Mouse (Mus musculus) bone marrow, adult 2 months (tissue): ENCODE results near the gene Ankrd42. TPM values are rescaled to one million over a fixed set of nuclear protein-coding genes. Genes with fewer than 3 reads are reported as not detected.
A peak's percentile ranks its signal among the peaks of the same experiment; 100 is the strongest.

ENCODE experiments used
- H3K27ac ChIP-seq: fragments of 200-500 bp; 2 replicates; pipeline ENCODE4 v1.5.1; 2012; ENCODE audit warnings: low read depth, mild to moderate bottlenecking, control low read depth, inconsistent platforms, low read length; ENCODE audit not compliant: control insufficient read depth, poor library complexity, insufficient read depth
- H3K4me1 ChIP-seq: fragments of 200-500 bp; 2 replicates; pipeline ENCODE4 v1.6.1; 2011; ENCODE audit warnings: low read length; ENCODE audit not compliant: control insufficient read depth, insufficient read depth
- H3K4me3 ChIP-seq: fragments of 200-500 bp; replicated peaks from 2 replicates; pipeline ENCODE3; 2011; ENCODE audit warnings: mild to moderate bottlenecking, low read depth, low read length, control low read depth; ENCODE audit not compliant: control insufficient read depth
- CTCF ChIP-seq: fragments of 200-500 bp; IDR thresholded peaks from 2 replicates; pipeline ENCODE4 v1.5.1; 2011; ENCODE audit warnings: low read length, control low read depth; ENCODE audit not compliant: control insufficient read depth, insufficient read depth
- POLR2A ChIP-seq: fragments of 200-500 bp; IDR thresholded peaks from 2 replicates; pipeline ENCODE4 v1.6.1; 2011; ENCODE audit warnings: low read depth, mild to moderate bottlenecking, control low read depth, low read length, borderline replicate concordance; ENCODE audit not compliant: control insufficient read depth
- WGBS: fragments of 180-500 bp; shearing (Covaris S2); methylation state at CpG from one replicate; pipeline ENCODE4 v1.1.7; 2018; 5-methylcytosine and 5-hydroxymethylcytosine counted together
- polyA plus RNA-seq: library from polyadenylated mRNA; stranded (reverse); fragments of >200 nt; gene quantifications from 2 replicates; pipeline ENCODE4 v1.2.4, GENCODE M21; 2011; ENCODE audit warnings: low replicate concordance; ENCODE audit not compliant: missing spikeins, insufficient read depth, insufficient read length

Ankrd42 gene
- polyA plus RNA-seq, 1 experiment = 0.95 TPM

DNA sequence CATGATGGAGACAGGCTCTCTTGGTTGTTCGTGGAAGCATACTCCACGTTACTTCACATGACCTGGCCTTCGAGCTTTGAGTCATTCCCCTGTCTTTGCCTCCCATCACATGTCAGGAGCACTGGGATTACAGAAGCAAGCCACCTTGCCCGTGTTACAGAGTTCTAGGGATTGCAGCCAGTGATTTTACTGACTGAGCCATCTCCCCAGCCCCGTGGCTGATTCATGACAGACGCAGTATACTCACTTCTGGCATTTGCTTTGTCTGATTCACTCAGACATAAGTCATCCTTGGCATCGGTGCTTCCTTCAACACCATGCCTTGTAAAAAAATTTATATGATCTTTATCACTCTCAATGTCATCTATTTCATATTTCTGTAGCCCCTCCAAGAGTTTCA lies 32.0 kb downstream of the Ankrd42 start:
- 75% methylated on average over 7 of the region's 7 CpGs for WGBS
- no peak overlapping the region for H3K4me3 ChIP-seq
- TF ChIP-seq POLR2A = no peak
- no peak for TF ChIP-seq CTCF
- H3K4me1 ChIP-seq = no peaks in the 10 kb centered on the region
- H3K27ac ChIP-seq = no peak overlapping the region

DNA sequence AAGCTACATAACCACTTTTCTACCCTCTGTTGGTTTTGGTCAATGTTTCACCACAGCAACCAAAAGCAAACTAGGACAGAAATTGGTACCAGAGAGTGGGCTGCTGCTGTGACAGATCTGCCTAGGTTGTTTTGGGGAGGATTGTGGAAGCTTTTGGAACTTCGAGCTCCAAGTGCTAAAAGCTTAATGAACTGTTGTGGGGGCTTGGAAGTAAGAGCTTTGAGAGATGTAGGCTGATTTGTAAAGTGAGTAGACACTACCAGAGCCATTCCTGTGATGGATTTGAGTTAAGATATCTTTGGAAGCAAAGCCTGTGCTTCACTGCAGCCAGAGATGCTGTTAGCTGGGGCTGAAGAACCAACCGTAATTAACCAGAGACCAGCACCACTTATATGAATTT lies 46.1 kb downstream of the Ankrd42 start:
- 78% methylated on average over 2 of the region's 2 CpGs for WGBS
- TF ChIP-seq CTCF (no peak), POLR2A (no peak)
- Histone ChIP-seq H3K27ac (no peak overlapping the region), H3K4me3 (no peak overlapping the region), H3K4me1 (no peaks in the 10 kb centered on the region)

DNA sequence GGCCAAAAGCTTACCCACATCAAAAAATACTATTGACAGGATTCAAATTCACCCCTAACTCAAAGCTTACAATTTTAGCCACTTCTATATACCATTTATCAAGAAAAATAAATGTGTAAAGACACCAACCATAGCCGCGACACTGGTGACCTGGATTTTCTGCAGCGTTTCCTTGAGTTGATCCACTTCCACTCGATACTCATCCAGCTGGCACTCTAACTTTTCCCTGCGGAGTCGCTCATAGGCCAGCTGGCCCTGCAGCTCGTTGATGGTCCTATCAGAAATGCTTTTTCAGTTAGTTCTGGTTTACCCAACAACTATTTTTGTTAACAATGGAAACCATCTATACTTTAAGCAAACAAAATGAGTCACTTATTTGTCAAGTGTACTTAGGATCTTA lies 47.0 kb downstream of the Ankrd42 start:
- no peak overlapping the region for H3K27ac ChIP-seq
- TF ChIP-seq POLR2A (no peak), CTCF (no peak)
- no peaks in the 10 kb centered on the region for H3K4me1 ChIP-seq
- H3K4me3 ChIP-seq = no peak overlapping the region
- 87% methylated on average over 7 of the region's 7 CpGs for WGBS

DNA sequence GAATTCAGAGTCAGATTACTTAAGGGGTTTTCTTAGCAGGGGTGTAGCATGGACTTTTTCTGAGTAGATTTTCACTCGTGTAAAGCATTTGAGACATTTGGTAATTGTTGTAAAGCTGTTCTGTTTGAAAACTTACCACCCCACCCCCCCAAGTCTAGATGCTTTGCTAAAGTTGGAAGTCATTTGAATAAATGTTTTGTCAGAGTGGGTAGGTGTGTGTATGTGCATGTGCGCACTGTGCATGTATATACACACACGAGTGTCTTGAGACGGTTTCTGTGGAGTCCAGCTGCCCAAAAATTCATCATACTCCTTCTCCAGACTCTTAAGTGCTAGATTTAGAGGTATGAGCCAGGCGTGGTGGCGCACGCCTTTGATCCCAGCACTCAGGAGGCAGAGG lies 53.4 kb downstream of the Ankrd42 start:
- Histone ChIP-seq H3K4me3 (no peak overlapping the region), H3K4me1 (no peaks in the 10 kb centered on the region), H3K27ac (no peak overlapping the region)
- 87% methylated on average over 7 of the region's 7 CpGs for WGBS
- no peak for TF ChIP-seq CTCF
- TF ChIP-seq POLR2A = no peak

DNA sequence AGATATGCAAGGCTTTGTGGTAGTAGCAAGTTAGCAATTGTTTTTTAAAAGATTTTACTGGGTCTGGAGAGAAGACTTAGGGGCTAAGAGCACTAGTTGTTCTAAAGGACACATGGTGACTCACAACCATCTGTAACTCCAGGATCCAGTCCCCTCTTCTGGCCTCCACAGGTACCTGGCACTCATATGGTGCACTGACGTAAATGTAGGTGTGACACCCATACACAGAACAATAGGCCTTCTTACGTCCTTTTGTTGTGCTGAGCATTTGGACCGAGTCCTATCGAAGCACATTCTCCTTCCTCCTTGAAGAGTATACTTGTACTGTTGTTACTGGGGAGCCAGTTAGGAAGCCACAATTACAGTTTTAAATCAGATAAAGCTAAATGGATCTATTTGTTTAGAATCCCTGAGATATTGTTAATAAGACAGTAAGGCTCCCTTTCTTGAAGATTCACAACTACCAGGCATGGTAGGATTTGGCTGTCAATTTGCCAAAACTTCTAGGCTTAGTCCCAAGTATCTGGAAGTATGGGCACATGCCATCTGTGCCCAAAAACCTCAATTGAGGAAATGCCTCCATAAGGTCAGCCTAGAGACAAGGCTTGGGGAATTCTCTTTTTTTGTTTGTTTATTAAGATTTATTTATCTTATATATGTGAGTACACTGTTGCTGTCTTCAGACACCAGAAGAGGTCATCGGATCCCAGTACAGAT lies 56.3 kb downstream of the Ankrd42 start:
- no peak overlapping the region for H3K4me3 ChIP-seq
- WGBS = 85% methylated on average over 5 of the region's 5 CpGs
- H3K4me1 ChIP-seq = no peaks in the 10 kb centered on the region
- no peak overlapping the region for H3K27ac ChIP-seq
- TF ChIP-seq CTCF (no peak), POLR2A (no peak)

GRCm38 (mm10) chr7:92566775-92567174 lies 70.2 kb downstream of the Ankrd42 start:
- no peak for TF ChIP-seq CTCF
- no peak for TF ChIP-seq POLR2A
- WGBS = 95% methylated on average over 1 of the region's 1 CpGs
- Histone ChIP-seq H3K4me3 (no peak overlapping the region), H3K27ac (no peak overlapping the region), H3K4me1 (no peaks in the 10 kb centered on the region)

GRCm38 (mm10) chr7:92560986-92561876 lies 75.7 kb downstream of the Ankrd42 start, which contains the start of gene Ccdc90b:
TSS of gene Ccdc90b (plus strand) at chr7:92561149.
- Histone ChIP-seq H3K4me1 (peaks cover 2% of the 10 kb centered on the region; the same call in 1 of the 2 replicates), H3K4me3 (peak within 1 kb of the TSS; percentile 91), H3K27ac (peak within 1 kb of the TSS; percentile 76)
- TF ChIP-seq POLR2A = peak; percentile 53
- TF ChIP-seq CTCF = peak; percentile 45; the same call in 1 of the 2 replicates
- 4% methylated on average over 60 of the region's 60 CpGs for WGBS

DNA sequence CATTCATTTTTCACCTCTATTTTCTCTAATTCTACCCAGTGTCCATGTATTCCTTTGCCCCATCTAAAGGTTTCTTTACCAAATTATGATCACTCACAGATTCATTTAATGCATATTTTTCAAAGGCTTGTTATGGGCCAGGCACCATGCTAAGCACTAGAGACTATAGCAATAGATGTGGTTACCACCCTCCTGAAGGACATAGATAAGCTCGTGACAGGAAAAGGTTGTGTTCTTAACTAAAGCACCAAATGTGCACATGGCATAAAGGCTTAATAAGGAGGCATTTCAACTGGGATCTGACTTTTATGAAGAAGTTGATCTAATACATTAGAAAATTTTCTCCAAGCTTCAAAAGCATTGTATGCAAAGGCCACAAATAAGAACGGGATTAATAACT lies 78.2 kb downstream of the Ankrd42 start:
- H3K27ac ChIP-seq = no peak overlapping the region
- WGBS = 59% methylated on average over 2 of the region's 2 CpGs

More for the DNA sequence above, 78.2 kb downstream of the Ankrd42 start:
- no peak overlapping the region for H3K4me3 ChIP-seq
- H3K4me1 ChIP-seq = peaks cover 2% of the 10 kb centered on the region; the same call in 1 of the 2 replicates
- TF ChIP-seq POLR2A (no peak), CTCF (no peak)
